ENCODE assay signal across 20 mouse cellular contexts in the genomic region with DNA sequence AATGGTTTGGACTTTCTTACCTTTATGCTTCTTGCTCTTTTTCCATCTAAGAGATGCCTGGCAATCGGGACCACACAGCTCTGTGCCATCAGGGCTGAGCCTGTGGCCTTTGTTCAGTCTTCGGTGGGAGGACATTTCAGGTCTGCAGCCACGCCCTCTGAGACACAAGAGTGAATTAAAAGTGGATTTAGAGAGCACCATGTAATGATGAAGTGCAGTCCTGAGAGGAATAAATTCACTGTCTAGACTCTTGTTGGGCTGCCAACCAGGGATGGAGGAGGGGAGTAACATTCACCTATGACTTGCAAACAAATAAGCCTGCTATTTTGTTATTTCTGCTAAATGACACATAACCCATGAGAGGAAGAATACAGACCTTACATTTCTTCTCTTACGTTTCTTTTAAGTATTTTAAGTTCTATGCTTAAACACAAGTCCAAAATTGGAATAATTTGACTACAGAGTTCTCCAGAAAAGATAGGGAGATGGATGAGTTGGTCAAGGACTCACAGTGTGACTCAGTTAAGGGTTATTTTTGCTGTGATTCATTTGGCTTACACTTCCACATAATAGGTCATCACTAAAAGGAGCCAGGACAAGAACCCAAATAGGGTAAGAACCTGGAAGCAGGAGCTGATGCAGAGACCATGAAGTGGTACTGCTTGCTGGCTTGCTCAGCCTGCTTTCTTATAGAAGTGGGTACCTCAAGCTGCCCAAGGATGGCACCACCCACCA.
DNase-seq lines count a peak whose midpoint lies in the region; TF ChIP-seq lines count a peak whose summit lies in the region.
"Had no signal": no experiment of that assay in that cellular context is flagged by ENCODE, and none has a peak within 500 bp of the region (broad histone marks: within the 10 kb centered on the region; RNA-seq: fewer than 3 reads in every experiment).

No protein-coding gene starts in this region.

- TF ChIP-seq POLR2A in embryonic fibroblast, embryonic 13.5 days (IDR thresholded peaks at IDR 0.05; ENCODE audit: low read depth, low read length), result no peak

- H3K27ac ChIP-seq in embryonic fibroblast, embryonic 13.5 days (ENCODE audit: insufficient read depth, low read length), result peak overlapping the region; percentile 98
- H3K27ac ChIP-seq: embryonic facial prominence, embryonic 13.5 days; forebrain, embryonic 10.5 days; heart, adult 2 months; hindbrain, embryonic 10.5 days; hindbrain, embryonic 14.5 days; intestine, embryonic 15.5 days had no signal

- TF ChIP-seq CTCF in embryonic fibroblast, embryonic 13.5 days (IDR thresholded peaks at IDR 0.05; ENCODE audit: borderline replicate concordance, insufficient read depth, low read length), result no peak

- peaks cover 6% of the 10 kb centered on the region; the same call in 1 of the 2 replicates for H3K4me1 ChIP-seq in embryonic fibroblast, embryonic 13.5 days (ENCODE audit: control insufficient read depth, insufficient read depth, low read length)
- H3K4me1 ChIP-seq: embryonic facial prominence, embryonic 13.5 days; heart, embryonic 12.5 days; intestine, embryonic 15.5 days had no signal

- H3K4me3 ChIP-seq in embryonic fibroblast, embryonic 13.5 days (ENCODE audit: insufficient read depth, low read length), result no peak overlapping the region
- H3K4me3 ChIP-seq: embryonic facial prominence, embryonic 13.5 days; forebrain, embryonic 10.5 days; heart, adult 2 months; heart, embryonic 12.5 days; hindbrain, embryonic 10.5 days; intestine, embryonic 15.5 days had no signal

- peak; percentile 73 for DNase-seq in 3T3-L1 (ENCODE audit: low read depth, low spot score)
- peak; percentile 48 for DNase-seq in Muller cell, postnatal 12 days (ENCODE audit: inconsistent ontology term)
- DNase-seq in adrenal gland, postnatal 10 days, result peak; percentile 13
- no peak for DNase-seq in urinary bladder, postnatal 10 days (ENCODE audit: low spot score)
- no peak for DNase-seq in gastrocnemius, adult 8-10 months (ENCODE audit: low spot score in 2 of 2)
- no peak for DNase-seq in thymus, postnatal 14 days
- DNase-seq: B cell, adult 2 months; cerebellum, adult 18-20 months; cerebellum, adult 9-11 months; cerebellum, postnatal 36 days; gastrocnemius, postnatal 10 days; heart, adult 2 months; kidney, adult 8-10 months had no signal

Comparison
In these comparisons a context has a peak if more than half of its experiments do, and no peak if none do; other contexts are left out.
1. DNase-seq: peak in 3T3-L1 (single experiment), Muller cell, postnatal 12 days (single experiment) and adrenal gland, postnatal 10 days (single experiment); none in urinary bladder, postnatal 10 days (single experiment), gastrocnemius, adult 8-10 months (0 of 2) and thymus, postnatal 14 days (single experiment).